Mouse (Mus musculus): Measurements from ENCODE around the gene Borcs7.

DNA sequence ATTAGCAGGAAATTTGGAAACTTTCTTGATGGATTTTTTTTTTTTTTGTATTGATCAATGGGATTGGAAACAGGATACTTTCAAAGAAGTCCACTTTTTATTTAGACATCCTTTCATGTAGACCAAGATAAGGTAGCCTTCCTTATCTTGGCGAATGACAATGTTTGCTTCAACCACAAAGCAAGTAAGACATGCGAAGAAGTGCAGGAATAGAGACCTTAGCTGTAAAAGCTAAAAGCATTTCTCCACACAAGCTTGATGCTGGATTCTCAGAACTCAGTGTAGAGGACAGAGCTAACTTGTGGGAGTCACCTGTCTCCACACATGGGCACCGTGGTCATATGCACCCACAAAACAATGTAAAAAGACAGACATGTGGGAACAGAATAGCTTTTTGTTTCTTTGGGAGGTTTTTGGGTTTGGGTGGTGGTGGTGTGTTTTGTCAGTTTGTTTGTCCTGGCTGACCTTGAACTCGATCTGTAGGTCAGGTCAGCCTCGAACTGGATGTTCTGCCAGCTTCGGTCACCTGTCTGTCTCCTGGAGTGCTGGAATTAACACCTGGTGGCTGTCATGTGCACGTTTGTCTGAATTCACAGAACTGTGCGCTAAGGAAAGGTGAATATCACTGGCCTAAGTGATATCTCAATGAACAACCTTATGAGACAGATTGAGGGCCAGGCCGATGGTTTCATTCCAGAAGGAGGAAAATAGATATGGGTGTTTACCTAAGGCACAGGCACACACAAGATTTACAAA lies 17.0 kb downstream of the Borcs7 start:
- TF ChIP-seq POLR2A (IDR thresholded peaks at IDR 0.05; ENCODE audit: low read depth, low read length) (no peak), CTCF (IDR thresholded peaks at IDR 0.05; ENCODE audit: borderline replicate concordance, insufficient read depth, low read length) (no peak)

Measured in embryonic fibroblast, embryonic 13.5 days (primary cell).